Mouse (Mus musculus) cerebellum, postnatal 25 days (tissue): ENCODE measurements at regions not wholly inside any gene's neighbourhood (a gene's known extent, or its start where the extent isn't known, plus 50 kb on each side); places are given as distances from the start of the nearest gene placed in this dataset.
"Not testable (repeated sequence)": the region's sequence is repeated elsewhere in the genome, so short reads cannot be mapped to it uniquely, and the experiment has no call there.

ENCODE experiments used
- DNase-seq, 2 experiments: peaks; one replicate each; pipeline ENCODE4 v3.0.0; 2021; ENCODE audit warnings: mixed read lengths in 2 of 2

DNA sequence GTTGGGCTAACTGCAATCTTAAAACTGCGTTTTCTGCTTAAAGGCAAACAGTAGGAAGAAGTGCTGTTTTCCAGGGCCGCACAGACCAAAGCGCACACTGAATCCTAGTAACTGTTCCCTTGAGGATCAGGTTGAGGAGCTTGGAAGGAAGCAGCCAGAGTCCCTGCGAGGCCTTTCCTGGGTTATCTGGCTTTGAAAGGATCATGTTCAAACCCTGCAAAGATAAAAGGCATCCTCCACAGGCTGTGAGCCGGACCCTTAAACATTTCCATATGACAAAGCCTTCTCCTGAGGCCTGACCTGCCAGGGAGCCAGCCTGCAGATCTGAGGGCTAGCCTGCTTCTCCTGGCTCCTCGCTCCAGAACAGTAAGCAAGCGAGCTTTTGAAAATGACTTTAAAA, 56.7 kb upstream of the Irx2 start:
- DNase-seq, result no peak

- no peak for DNase-seq
These were observed 55.8 kb upstream of the Irx2 start for GRCm38 (mm10) chr13:72572846-72573245.

GRCm38 (mm10) chr13:72574126-72574525, 54.5 kb upstream of the Irx2 start:
- DNase-seq, result not testable (repeated sequence)

DNA sequence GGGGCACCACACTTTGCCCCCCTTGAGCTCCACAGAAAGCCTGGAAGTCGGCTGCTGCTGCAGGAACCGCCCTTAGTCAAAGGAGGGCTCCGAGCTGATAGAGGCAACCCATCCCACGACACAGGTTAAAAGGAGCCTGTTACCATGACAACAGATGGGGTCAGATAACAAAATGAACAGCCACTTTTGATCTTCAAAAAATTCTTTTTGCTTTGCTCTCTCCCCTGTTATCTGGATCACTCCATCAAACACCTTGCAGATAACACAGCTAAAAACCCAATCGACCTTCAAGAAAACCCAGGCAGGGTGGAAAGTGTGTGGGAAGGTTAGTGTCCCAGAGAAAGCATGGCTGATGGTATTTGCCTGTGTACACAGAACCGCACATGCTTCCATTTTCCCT, 52.1 kb upstream of the Irx2 start:
- DNase-seq, result no peak

- no peak for DNase-seq
These were observed 50.2 kb upstream of the Irx2 start for GRCm38 (mm10) chr13:72578416-72578815.
